Mouse (Mus musculus) liver, adult 2 months (tissue): ENCODE results near the gene Ntn5.

Experiments used
- CTCF ChIP-seq: fragments of 200-500 bp; IDR thresholded peaks from 2 replicates; pipeline ENCODE4 v1.5.1; 2011; ENCODE audit warnings: low read depth, low read length, control low read depth
- POLR2A ChIP-seq: fragments of 200-500 bp; IDR thresholded peaks from 2 replicates; pipeline ENCODE4 v1.6.1; 2011; ENCODE audit warnings: low read length, control low read depth; ENCODE audit not compliant: insufficient read depth; ENCODE audit errors: extremely low read depth

- TF ChIP-seq CTCF (peak; percentile 28; the same call in 1 of the 2 replicates), POLR2A (no peak)
Measured at GRCm38 (mm10) chr7:45668921-45669320, 14.9 kb upstream of the Ntn5 start.
